Mouse (Mus musculus) MN1 (cell line): ENCODE measurements around the gene Skap1.

Source experiments
- DNase-seq: peaks from one replicate; pipeline ENCODE4 v3.0.0-alpha.2; 2016; ENCODE audit warnings: low spot score

Skap1 gene

DNA sequence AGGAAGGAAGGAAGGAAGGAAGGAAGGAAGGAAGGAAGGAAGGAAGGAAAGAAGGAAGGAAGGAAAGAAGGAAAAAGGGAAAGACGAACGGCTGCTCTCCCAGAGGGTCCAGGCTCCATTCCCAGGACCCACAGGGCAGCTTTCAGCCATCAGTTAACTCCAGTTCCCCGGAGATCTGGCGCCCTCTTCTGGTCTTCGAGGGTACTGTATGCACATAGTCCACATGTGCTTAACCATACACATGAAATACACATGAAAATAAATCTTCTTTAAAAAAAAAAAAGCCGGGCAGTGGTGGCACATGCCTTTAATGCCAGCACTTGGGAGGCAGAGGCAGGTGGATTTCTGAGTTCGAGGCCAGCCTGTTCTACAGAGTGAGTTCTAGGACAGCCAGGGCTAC lies 320.5 kb downstream of the Skap1 start:
- peak; percentile 57 for DNase-seq

DNA sequence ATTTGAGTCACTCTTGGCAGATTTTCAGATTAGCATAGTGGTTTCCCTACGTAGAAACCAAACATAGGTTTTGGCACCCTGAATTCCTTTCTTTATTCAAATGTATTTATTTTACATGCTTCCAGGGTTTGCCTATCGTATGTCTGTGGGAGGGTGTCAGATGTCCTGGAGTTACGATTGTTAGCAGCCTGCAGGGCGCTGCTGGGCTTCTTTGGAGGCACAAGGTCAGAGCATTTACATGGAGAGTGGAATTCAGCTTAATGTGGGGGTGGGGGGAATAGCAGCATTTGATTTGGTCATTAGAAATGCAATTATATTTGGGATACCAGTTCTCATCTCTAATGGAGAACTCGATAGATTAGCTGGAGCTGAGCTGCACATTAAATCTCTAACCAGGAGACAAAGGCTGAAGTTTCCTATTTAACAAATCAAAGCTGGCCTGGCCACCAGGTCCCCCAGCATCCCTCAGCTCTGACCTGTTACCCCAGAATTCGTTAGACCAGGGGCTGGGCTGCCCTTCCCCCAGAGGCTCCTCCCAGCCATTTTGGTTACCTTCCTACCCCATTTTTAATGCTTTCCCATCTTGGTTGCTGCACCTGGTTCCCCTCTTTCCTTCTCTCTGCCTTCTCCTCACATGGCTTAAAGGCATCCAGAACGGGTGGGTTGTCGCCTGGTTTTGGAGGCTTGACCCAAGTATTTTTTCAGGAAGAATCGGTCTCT lies 322.5 kb downstream of the Skap1 start:
- no peak for DNase-seq

- DNase-seq = peak; percentile 90
Measured at GRCm38 (mm10) chr11:96788871-96789795, 324.7 kb downstream of the Skap1 start, which contains the start of gene Cbx1. TSS of gene Cbx1 (plus strand) at chr11:96789127.

DNA sequence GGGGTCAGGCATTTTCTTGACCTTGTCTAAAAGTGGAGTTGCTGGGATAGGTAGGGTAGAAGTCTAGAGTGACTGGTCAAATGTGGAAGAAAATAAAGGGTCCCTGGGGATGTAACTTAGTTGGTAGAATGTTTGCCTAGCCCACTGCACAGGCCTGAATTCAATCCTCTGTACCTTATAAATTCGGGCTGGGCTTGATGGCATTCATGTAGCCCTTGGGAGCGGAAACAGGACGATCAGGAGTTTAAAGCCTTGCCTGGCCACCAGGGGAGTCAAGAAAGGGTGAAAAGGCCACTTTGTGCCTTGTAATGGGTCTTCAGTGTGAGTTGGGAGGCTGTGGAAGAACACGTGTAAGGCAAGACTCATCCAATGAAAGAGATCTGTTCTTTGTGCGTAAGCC lies 325.6 kb downstream of the Skap1 start:
- peak; percentile 32 for DNase-seq

- no peak for DNase-seq
Measured at GRCm38 (mm10) chr11:96790681-96791080, 326.3 kb downstream of the Skap1 start.

GRCm38 (mm10) chr11:96795491-96795890 lies 331.1 kb downstream of the Skap1 start:
- DNase-seq = no peak

DNA sequence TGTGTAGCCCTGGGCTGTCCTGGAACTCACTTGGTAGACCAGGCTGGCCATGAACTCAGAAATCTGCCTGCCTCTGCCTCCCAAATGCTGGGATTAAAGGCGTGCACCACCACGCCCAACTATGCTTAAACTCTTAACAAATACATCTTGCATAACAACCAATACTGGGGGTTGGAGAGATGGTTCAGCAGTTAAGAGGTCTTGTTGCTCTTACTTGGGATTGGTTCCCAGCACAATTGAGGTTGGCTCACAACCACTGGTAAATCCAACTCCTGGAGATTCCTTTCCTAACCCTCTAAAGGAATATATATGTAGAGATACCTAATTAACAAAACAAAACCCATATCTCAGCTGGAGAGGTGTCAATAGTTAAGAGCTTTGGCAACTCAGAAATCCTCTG lies 331.7 kb downstream of the Skap1 start:
- no peak for DNase-seq

- peak; percentile 47 for DNase-seq
Measured at GRCm38 (mm10) chr11:96796586-96796985, 332.2 kb downstream of the Skap1 start.

- DNase-seq = no peak
Measured at GRCm38 (mm10) chr11:96799511-96799910, 335.1 kb downstream of the Skap1 start.

DNA sequence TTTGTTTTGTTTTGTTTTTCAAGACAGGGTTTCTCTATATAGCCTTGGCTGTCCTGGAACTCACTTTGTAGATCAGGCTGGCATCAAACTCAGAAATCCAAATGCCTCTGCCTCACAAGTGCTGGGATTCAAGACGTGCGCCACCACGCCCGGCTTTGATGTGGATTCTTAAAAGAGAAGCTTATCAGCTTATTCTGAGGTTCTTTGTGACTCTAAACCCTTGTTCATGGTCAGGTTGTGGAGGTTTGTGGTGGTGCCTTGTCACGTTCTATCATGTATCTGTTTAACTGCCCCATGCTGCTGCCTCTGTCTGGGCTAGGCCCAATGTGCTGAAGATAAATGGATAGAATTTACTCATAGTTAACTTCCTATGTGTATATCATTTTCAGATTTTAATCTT lies 341.2 kb downstream of the Skap1 start:
- no peak for DNase-seq

DNA sequence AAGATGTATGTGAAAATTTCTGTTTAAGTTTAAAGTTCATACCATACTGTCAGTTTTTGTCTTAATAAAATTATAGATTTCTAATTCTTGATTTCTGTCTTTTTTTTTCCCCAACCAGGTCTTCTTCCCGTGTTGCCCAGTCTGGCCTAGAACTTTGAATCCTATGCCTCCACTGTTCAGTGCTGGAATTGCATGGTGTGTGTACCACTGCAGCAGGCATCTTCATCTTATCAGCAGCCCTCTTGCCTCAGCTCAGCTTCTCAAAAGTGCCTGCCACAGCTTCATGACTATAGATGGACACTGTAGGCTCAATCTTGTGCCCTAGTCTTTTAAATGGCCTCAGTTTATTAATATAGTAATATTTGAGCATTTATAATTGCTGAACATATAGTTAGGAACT lies 343.7 kb downstream of the Skap1 start:
- DNase-seq = peak; percentile 20
